Mouse (Mus musculus) lung, adult 2 months (tissue): ENCODE measurements around the gene Znrf2.

Source experiments
- CTCF ChIP-seq: fragments of 200-500 bp; IDR thresholded peaks from 2 replicates; pipeline ENCODE4 v1.5.1; 2011; ENCODE audit warnings: mild to moderate bottlenecking, low read length, control low read depth; ENCODE audit not compliant: insufficient read depth
- POLR2A ChIP-seq: fragments of 200-500 bp; IDR thresholded peaks from 2 replicates; pipeline ENCODE4 v1.6.1; 2011; ENCODE audit warnings: low read depth, mild to moderate bottlenecking, control low read depth, low read length, borderline replicate concordance; ENCODE audit errors: extremely low read depth

- no peak for TF ChIP-seq CTCF
- no peak for TF ChIP-seq POLR2A
Observed at GRCm38 (mm10) chr6:54890221-54890620, 73.5 kb downstream of the Znrf2 start.
